Mouse (Mus musculus) adrenal gland, postnatal 4 days (tissue): Measurements from ENCODE around the gene Dnph1. TPM values are rescaled to one million over a fixed set of nuclear protein-coding genes. Genes with fewer than 3 reads are reported as not detected.

Experiments used
- DNase-seq, 2 experiments: peaks; one replicate each; pipeline ENCODE4 v3.0.0; 2021 to 2022; ENCODE audit warnings: low spot score in 2 of 2, mixed read lengths in 2 of 2
- total RNA-seq, 2 experiments: library from RNA; stranded (reverse); gene quantifications; 2 replicates each; pipeline ENCODE4 v1.2.3; 2021

The Dnph1 gene
- total RNA-seq, 2 experiments from 2014 or later = 9.2 to 9.3 TPM

GRCm38 (mm10) chr17:46502775-46503174 is 6.3 kb downstream of the Dnph1 start:
- DNase-seq = no peak

DNA sequence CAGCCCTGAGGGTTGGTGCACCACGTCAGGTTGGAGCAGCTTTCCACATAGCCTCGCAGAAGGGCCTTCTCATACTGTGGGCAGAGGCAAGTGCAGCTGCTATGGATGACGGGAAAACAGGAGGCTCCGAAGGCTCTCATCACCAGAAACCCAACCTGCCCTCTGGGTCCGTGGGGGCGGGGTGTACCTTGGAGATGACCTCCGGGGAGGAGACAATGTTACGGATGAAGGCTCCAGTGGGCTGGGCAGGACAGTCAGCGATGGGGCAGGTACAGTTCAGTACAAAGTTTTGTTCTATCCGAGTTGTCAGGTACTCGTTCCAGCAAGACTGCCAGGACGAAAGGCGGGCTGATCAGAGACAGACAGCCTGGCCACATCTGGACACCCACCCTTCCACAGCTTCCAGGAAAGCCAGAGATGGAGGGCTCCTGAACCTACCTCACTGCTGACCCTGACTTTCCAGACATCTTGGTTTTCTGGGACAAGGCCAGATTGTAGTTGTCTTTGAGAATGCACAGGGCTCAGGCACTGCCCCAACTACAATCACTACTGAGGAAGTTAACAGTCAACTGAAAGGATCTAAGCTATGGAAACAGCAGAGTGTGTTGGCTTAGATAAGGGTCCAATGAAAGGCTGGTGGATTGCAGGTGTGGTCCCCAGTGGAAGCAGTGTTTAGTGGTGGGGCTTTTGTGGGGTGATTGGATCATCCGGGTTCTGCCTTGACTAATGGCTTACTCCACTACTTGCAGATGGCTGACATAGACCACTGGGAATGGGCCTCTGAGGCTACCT is 7.5 kb downstream of the Dnph1 start:
- no peak for DNase-seq

GRCm38 (mm10) chr17:46505617-46506016 is 9.1 kb downstream of the Dnph1 start:
- DNase-seq = no peak

DNA sequence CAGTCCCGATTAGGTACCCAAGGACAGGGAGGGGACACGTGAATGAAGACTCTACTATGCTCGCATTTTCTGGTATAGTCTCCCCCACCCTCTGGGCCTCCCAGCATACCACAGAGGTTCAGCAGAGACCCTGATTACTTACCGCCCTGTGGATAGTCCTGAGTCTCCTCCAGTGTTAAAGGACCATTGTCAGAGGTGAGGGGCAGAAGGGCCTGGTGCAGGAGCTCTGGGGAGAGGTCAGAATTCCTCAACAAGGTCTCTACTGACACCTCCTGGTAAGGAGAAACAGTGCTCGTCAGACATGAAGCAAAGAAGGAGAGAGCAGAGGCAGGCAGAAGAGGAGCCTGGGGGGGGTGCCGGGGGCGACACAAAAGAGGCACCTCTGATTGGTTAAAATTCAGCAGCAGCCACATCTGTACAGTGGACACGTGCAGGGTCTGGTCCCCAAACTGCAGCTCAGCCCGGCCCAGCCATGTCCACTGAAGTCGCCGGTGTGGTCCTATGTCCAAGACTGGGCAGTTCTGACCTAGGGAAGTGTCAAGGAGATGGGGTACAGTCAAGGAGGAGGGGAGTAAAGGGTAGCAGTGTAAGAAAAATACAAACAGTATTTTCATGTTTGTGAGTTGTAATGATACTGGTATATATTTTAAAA is 14.7 kb downstream of the Dnph1 start:
- DNase-seq = no peak

GRCm38 (mm10) chr17:46513329-46513728 is 16.8 kb downstream of the Dnph1 start:
- DNase-seq = no peak

- no peak for DNase-seq
Observed at GRCm38 (mm10) chr17:46519971-46520370, 23.5 kb downstream of the Dnph1 start.

DNA sequence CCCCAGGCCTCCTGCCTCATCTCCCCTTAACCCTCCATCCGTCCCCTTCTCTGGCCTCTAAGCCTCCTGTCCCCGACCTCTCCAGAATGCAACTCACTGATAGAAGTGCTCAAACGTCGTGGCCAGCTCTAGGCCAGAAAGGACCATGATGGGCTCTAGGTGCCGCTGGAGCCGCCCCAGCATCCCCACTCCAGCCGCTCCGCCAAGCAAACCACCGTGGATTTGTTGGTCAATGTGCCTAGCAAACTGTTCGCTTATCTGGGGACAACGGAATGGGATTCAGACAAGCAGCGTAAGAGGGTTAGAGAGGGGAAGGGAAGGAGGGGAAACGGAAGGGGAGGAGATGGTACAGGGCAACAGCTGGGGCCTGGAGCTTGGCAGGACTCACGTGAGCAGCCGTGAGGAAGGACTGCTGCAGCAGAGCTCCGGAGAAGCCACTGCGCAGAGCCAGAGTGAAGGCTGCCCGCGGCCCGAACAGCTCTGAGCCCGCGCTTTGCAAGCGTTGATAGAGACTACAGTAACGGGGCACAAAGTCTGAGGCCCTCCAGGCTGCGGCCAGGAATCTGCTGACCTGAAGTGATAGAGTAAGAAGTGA is 24.0 kb downstream of the Dnph1 start:
- no peak for DNase-seq

DNA sequence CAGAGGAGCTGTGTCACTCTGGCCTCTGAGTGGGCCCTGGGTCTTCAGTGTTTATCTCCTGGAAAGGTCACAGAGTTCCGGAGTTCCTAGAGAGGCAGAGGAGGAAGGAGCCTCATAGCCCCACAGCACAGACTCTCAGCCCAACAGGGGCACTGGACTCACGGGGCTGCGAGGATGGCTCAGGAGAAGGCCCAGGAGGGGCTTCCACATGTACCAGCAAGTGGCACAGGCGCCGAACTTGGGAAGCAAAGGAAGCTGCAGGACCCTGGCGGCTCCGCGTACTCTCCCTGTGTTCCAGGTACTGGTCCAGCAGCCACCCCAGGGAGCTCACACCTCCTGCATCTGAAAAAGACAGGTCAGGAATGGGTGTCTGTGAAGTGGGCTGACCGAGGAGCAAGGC is 24.7 kb downstream of the Dnph1 start:
- DNase-seq = no peak

DNA sequence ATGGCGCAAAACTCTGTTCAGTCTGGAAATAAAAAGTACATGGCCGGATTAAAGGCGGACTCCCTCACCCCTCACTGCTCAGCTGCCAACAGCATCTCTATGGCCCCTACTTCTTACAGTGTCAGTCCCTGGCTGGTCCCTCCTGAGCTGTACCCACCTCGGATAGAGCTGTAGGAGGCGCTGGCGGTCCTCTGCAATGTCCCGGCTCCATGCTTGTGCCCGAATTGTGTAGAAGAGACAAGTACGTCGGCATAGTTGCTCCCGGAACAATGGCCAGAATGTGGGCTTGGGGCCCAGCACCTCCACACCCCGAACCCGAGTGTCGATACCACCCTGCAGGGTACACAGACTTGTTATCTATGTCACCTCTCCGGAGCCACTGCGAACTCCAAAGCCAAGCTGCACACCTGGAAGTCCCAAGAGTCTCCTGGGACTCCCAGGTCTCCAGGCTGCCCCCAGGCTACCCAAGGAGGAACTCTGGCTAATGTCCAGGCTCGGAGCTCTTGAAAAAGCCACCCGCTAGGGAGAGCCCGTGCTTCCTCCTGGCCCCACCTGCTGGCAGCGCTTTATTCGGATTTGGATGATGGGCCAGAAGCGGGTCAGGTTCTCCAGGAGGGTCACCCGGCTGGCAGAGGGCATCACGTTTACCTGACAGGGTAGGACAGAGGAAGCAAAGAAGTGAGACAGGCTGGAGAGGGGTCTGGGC is 25.6 kb downstream of the Dnph1 start:
- no peak for DNase-seq

DNA sequence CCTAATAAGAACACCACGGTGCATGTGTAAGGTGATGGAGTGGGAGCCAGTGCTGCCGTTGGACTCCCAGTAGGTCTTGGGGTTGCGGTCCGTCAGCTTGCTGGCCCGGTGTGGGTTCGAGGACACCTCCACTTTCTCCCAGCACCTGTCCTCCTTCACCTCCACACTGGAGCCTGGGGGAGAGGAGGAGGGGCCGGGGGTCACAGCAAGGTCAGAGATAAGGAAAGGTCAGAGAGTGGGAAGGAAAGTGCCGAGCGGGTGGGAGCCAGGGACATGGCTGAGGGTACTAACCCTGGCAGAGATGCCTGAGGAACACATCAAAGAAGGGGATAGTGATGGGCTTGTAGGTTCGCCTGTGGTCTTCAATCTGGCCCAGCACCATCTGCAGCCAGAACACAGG is 28.6 kb downstream of the Dnph1 start:
- DNase-seq = no peak

- DNase-seq = peak; percentile 51 to 61
Observed at GRCm38 (mm10) chr17:46525579-46526307, 29.2 kb downstream of the Dnph1 start.

GRCm38 (mm10) chr17:46543661-46544060 is 47.1 kb downstream of the Dnph1 start:
- no peak for DNase-seq

- DNase-seq = peak; percentile 60 to 70
Observed at GRCm38 (mm10) chr17:46545813-46546564, 49.5 kb downstream of the Dnph1 start, which contains the start of gene Cul9. TSS of gene Cul9 (minus strand) at chr17:46546388.

- no peak for DNase-seq
Observed at GRCm38 (mm10) chr17:46546591-46546990, 50.1 kb downstream of the Dnph1 start.

GRCm38 (mm10) chr17:46546995-46547394 is 50.5 kb downstream of the Dnph1 start:
- DNase-seq = no peak

DNA sequence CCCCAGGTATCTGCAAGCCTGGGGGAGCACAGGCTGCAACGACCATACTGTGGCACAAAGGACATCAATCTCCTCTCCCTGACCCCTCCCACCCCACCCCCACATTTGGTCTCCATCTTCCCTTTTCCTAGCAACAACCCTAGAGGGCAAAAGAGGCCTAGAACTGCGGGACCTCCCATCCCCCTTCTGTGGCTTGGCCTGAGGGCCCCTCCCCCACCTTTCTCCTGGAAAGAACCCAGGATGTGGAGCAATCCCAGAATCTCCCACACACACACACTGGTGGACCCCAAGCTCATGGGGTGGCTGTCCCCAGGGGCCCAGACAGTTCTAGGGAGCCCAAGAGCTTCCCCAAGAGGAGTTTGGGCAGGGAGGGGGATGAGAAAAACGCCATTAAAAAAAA is 51.4 kb downstream of the Dnph1 start:
- no peak for DNase-seq

GRCm38 (mm10) chr17:46548741-46549140 is 52.2 kb downstream of the Dnph1 start:
- DNase-seq = no peak

GRCm38 (mm10) chr17:46549193-46549592 is 52.7 kb downstream of the Dnph1 start:
- DNase-seq = no peak
